Mouse (Mus musculus) c-Kit-positive CD71-positive TER-119-positive erythroid progenitor cells, embryonic 14.5 days (primary cell): ENCODE results near the gene Mrpl20.
A peak's percentile ranks its signal among the peaks of the same experiment; 100 is the strongest.

ENCODE experiments used
- DNase-seq: peaks from one replicate; pipeline ENCODE4 v3.0.0-alpha.2; 2013; ENCODE audit warnings: low spot score

The Mrpl20 gene

DNA sequence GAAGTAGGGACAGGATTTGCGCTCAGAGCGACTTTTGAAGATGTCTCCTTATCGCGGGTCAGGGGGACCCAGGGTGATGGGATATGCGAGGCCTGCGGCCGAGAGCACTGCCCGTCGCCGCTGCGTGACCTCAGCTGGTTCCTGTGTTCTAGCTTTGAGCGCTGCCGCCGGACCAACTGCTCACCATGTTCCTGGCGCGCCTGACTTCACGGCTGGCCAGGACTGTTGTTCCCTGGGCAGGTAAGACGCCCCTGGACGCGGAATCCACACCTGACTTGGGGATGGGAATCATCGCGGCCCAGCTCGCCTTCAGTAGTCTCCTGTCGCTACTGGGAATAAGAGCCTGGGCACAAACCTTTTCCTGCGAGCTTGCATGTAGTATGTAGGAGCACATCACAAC lies 29.2 kb downstream of the Mrpl20 start:
- no peak for DNase-seq

DNA sequence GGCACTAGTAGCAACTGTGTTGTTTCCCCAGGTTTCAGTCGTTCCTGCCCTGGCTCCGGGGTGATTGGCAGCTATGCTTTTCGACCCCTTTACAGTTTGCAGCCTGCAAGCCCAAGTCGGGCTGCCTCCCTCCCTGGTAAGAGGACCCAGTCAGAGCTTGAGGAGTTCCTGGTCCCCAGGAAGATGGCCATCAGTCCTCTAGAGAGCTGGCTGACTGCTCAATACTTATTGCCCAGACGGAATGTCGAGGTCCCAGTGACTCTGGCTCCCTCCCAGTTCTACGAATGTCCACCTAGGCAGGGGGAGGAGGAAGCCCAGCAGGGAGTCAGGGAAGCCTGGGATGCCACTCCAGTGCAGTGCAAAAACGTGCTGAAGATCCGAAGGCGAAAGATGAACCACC lies 29.6 kb downstream of the Mrpl20 start:
- DNase-seq, result no peak

DNA sequence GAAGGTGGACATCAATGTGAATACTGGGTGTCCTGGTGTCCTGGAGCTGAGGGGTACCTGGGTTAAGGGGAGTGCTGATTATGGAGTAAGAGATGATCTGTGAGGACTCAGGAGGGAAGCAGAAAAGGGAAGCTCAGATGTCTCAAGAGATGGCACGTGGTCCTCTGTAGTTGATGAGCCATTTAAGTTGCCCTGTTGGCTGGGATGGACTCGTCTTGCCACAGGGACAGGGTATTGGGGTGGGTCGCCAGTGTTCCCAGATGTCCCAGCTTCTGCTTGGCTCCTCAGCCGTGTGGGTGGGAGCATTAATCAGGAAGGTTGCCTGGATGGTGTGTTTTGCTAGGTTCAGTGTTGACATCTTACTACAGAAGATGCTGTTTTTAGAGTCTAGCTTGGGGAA lies 30.6 kb downstream of the Mrpl20 start:
- no peak for DNase-seq

DNA sequence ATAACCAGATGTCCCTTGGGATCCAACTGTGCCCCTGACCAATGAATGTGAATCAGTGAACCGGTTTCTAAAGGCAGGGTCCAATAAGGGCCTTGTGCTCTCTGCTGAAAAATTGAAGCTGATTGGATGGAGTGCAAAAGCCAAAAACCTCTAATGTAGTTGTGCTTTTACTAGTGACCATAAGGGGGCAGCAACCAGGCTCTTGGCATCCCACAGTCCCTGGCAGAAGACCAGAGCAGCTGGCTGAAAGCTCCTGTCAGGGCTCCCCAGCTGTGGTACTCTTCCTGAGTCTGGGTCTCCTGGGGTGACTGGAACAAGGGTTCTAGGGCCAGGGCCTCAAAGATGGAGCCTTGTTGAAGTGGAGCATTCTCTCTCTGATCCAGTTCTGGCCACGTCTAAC lies 31.2 kb downstream of the Mrpl20 start:
- DNase-seq, result peak; percentile 71

DNA sequence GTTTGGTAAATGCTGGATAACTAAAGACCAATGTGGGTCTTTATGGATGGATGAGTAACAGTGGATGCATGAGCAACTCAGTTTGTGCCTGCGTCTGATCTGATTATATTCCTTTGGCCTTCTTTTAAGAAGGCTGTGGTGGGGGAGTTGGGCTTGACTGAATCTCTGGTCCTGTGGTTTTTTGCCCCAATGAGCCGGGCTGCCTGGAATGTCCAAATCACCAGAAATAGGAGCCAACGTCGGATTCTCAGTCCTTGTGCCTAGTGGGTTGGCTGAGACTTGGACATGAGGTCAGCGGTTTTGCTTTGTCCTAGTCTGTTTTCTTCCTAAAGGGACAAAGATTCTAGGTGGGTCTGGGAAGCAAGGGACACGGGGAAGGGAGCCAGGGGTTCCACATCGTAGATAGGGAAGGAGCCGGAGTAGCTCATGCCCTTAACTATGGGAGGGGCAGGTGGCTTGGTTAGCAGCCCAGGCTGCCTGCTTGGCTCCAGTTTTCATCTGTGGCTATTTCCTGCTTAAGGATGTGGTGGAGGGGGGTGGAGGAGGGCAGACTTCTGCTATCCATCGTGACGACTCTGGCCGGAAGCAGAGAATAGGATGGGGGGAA lies 34.8 kb downstream of the Mrpl20 start:
- no peak for DNase-seq

DNA sequence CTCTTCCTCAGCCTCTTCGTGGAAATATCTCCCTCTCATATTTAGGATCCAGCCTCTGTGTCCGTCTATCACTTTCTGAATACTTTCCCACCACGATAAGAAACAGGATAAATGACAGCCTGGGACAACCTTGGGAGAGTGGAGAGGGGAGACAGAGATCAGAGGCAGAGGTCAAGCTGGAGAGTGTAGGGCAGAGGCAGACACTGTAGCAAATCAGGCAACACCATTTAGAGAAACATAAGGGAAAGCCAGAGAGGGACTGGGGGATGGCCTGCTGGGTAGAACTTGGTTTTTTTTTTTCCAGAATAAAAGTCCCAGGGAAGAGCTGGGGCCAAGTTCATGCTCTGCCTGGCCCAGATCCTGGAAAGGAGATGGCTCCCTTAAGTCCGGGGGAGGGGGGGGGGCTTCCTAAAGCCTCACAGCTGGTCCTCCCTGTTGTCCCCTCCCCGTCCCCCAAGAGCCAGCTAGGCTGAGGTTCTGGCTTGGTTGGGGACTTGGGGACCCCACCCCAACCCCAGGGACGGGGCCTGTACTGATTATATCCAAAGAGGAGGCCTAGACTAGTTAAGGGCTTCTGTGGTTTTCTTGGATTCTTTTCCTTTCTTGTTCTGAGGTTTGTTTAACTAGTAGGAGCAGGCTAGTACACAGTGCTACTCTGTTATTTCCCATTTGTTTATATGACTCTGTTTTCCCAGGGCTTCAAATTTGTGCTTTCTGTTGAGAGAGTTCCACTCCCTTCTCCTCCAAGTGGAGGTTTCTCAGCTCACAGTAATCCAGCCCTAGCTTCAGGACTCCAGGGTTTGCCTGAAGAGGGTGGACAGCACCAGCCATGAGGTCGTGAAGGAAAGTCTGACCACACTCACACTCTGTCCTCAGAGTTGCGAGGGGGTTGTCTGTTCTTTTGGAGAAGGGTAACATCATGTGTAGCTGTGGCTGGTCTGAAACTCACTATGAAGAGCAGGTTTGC lies 35.8 kb downstream of the Mrpl20 start:
- DNase-seq, result no peak

DNA sequence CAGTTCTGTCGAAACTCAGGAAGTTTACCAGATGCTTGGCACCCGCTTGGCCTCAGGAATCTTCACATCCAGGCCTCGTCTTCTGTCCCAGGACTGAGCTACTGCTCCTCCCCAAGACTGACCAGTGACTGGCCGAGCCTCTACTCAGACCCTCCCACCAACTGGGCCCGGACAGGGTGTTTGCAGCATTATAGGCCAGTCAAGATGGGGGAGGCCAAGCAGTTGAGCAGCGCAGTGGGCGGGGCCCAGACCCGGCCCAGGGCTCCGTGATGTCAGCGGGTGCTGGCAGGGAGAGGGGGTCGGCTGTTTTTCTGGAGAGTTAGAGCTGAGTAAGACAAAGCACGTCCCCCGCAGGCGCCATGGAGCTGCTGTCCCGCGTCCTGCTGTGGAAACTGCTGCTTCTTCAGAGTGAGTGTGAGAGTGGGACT lies 36.8 kb downstream of the Mrpl20 start, which contains the start of gene Mxra8:
TSS of gene Mxra8 (plus strand) at position 198 of the 428 bp plus-strand sequence.
- no peak for DNase-seq

DNA sequence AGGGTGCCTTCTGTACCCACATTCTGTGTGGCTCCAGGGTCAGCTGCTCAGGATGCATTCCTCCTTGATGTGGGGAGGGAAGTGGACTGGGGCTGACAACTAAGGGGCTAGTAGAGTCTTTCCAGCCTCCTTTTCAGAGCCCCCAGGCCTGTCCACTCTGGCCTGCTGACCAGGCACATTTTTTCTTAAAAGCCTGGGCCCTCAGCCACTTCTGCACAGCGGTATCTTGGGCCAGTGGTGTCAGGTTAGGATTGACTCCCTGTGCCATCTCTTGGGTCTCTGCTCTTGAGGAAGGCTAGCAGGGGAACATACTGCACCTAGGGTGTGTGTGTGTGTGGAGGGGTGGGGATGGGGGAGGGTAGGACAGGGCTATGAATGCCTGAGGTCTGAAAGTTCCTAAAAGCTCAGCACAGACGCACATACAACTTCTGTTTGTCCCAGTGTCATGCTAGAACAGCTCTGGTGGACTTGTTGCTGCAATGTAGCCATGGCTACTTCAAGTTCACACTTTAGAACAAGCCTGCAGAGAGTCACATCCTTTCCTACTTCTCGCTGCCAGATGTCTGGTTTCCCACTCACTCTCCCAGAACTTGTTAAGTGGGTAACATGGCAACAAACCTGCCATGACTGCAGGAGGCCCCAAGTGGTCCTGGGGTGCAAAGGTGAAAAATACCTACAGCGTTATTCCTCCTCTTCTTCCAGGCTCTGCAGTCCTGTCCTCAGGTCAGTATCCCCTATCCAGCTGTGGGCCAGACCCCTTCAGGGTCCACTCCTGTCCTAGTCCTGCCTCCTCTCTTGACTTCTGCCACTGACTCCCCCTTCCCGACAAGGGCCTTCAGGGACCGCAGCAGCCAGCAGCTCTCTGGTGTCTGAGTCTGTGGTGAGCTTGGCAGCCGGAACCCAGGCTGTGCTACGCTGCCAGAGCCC lies 37.7 kb downstream of the Mrpl20 start:
- no peak for DNase-seq

DNA sequence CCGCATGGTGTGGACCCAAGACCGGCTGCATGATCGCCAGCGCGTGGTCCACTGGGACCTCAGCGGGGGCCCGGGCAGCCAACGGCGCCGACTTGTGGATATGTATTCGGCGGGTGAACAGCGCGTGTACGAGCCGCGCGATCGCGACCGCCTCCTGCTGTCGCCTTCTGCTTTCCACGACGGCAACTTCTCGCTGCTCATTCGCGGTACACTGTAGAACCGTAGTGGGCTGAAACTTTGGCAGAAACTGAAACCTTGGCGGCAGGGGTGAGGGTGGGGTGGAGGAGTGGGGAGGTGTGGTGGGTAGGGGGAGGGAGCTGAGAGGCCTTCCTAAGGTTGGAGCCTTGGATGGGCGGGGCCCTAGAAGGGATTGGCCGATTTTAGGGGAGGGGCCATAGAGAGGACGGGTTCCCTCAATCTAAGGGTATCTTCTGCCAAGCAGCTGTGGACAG lies 38.4 kb downstream of the Mrpl20 start:
- DNase-seq, result peak; percentile 52

DNA sequence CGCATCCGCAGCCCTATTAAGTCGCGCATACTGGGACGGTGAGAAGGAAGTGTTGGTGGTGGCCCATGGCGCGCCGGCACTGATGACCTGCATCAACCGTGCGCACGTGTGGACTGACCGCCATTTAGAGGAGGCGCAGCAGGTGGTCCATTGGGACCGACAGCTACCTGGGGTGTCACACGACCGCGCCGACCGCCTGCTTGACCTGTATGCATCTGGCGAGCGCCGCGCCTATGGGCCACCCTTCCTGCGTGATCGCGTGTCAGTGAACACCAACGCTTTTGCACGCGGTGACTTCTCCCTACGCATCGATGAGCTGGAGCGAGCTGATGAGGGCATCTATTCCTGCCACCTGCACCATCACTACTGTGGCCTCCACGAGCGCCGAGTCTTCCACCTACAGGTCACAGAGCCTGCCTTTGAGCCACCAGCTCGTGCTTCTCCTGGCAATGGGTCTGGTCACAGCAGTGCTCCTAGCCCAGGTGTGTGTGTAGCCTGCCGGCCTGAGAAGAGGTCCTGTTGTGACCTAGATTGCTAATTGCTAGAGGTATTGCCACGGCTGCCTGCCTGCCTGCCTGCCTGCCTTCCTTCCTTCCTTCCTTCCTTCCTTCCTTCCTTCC lies 39.1 kb downstream of the Mrpl20 start:
- no peak for DNase-seq

DNA sequence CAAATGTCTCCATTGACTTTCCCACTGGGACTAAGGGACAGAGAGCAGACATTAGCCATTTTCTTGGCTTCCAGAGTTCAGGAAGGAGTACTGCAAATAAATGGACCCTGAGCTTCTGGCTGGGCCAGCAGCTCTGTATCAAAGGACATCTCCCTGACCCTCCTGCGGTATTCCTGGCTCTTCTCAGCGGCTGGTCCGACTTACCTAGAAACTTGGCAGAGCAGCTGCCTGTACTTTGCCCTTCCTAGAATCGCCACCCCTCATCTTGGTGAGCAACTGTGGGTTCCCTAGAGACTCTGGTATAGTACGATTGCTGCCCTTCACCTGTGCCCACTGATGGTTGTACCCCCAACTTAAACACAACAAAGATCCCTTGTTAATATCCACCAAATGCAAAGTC lies 40.6 kb downstream of the Mrpl20 start:
- no peak for DNase-seq

DNA sequence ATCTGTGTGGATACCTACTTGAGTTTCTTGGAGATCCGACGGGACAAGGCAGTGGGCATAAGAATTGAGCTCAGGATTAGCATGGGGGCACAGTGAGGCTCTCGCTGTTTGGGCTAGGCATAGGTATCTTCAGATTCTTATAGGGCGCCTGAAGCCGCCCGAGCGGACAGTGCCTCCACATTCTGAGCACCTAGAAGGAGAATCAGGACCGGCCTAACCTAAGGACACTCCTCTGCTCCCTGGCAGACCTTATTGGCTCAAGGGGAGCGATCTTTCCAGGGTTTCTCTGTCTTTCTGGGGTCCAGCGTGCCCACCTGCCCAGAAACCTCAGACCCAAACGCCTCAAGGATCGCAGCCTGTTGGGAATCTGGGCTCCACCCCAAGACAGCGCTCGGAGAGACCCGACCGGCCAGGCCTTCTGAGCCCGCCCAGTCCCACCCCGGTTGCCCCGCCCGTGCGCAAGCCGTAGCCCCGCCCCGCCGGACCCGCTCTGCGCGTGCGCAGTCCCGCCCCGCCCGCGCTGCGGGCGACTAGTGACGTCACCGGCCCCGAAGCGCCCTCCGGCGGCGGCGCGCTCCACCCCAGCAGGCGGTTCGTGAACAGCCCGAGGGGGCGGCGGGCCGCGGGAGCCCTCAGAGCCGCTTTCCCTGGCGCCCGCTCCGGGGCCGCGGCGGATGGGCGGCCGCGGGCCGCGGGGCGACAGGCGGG lies 44.3 kb downstream of the Mrpl20 start, which contains the start of gene Dvl1:
TSS of gene Dvl1 (plus strand) at position 532 of the 708 bp plus-strand sequence.
- peak; percentile 81 for DNase-seq

DNA sequence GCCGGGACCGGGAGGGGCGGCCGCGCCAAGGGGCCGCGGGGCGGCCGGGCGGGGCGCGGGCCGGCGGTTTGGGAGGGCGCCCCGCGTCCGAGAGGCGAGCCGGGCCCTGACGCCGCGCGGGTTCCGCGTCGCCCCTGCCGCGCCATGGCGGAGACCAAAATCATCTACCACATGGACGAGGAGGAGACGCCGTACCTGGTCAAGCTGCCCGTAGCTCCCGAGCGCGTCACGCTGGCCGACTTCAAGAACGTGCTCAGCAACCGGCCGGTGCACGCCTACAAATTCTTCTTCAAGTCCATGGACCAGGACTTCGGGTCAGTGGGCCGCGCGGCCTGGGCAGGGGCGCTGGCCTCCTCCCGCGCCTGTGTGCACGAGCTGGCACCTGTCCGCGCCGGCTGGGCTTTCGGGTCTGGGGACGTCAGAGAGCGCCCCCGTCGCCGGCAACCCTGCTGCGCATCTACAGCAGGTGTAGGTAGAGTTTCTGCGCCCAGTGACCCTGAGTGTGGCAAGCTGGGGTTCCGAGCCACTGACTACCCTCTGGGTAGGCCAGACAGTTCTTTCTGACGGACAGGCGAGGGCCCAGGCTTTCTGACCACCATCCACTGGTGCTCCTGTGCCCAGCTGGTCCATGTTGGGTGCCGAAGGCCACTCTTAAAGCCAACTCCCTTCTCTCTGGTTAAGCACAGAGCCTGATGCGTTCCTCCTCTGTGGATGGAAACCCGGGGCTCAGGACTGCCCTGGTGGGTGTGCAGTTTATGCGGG lies 45.1 kb downstream of the Mrpl20 start:
- DNase-seq, result no peak

DNA sequence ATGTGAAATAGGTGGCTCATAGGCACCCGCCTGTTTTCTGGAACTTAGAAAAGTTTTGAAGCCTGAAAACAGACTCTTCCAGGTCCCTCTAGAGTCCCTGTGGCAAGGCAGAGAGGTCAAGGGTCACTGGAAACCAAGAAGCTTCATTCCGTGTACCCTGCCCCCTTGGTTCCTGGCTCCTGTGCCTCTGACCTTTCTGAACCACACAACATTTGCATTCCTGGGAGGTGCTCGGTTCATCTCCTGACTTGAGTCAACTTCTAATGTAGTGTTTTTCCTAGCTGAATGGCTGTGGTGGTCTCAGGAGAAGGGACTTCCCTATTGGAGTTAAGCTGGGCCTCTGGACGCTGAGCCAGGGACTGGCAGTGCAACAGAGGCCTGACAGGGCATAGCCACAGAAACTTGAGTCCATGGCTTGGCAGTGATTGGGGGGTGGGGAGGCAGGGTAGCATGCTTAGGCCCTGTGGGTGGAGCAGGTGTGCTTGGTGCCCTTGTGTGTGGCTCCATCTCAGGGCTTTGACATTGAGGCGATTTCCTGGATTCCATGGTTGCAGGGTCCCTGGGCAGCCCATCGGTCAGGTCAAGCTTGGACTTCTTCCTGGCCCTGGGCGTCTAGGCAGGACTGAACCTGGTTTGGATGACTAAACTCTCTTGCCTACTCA lies 45.9 kb downstream of the Mrpl20 start:
- DNase-seq, result no peak

DNA sequence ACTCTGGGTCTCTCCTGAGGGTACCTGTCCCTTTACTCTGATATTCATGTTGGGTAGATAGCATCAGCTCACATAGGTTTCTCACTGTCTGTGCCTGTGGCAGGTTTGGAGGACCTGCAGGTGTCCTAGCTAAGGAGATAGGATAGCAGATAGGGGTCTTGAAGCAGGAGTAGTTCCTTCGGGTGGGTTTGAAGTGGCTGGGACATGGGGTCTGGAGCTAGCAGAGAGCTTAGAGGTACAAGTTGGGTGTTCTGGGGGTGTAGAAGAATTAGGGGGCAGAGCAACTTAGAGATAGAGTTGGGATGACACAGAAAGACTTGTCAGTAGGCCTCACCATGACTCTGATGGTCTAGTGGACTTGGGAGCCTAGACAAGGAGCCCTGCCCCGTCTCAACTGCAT lies 46.7 kb downstream of the Mrpl20 start:
- DNase-seq, result no peak

DNA sequence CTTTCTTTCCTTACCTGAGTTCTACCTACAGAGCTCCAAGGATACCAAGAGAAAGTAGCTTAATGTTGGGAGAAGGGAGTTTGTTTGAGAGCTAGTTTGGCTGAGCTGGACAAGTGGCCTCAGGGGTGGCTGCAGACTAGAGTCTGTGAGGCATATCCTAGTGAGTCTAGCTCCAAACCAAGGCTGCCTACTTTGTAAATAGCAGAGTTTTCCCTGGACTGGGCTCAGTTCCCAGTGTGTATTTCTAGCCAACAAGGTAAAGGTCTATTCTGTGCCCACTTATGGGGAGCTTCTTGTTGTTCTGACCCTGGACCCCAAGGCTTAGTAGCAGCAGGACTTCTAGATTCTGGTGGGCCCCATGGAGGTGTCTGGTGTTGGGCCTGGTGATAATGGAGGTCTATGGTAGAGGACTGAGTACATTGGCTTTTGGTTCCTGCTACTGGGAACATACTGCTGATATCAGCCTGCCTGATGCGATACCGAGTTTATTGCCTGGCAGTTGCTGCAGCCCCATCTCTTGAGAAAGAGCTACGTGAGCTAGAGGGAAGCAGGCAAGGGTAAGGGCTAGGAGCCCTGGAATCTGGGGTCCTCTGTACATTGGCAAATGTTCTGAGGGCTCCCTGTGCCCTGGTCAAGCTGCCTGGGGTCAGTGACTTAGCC lies 47.2 kb downstream of the Mrpl20 start:
- no peak for DNase-seq

DNA sequence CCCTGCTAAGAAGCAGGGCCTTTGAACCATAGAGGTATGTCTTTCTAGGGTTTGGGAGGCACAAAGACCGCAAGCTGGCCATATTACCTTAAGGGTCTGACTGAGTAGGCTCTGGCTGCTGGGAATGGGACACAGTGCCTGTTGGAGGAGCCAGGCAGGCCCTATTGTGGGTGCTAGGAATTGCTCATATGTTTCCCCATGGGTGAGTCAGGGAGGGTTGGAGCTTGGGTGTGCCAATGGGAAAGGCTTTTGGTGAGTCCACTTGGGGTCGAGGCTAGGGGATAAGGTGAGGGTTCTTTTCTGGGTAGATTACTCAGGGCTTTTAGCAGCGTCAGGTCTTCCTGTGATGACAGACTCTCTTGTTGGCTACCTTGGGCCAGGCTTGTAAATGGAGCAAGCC lies 48.7 kb downstream of the Mrpl20 start:
- no peak for DNase-seq

DNA sequence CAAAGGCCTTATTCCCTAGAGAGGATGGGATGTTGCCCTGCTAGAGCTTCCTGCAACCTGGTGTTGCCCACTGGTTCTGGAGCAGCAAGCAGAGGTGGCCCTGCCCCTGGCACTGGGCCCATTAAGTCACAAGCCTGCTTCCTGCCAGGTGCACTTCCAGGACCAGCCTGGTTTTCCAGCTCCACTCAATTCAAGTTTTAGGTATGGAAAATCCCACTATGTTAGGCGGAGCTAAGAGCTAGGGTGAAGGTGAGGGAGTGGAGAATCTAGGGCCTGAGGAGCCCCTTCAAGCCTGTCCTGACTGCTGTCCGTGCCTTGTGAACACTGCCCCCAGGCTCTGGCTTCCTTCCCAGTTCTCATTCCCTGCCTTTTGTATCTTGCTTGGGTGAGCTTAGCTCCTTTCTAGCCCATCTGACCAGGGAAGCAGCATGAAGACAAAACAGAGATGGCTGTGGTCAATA lies 49.3 kb downstream of the Mrpl20 start:
- no peak for DNase-seq

DNA sequence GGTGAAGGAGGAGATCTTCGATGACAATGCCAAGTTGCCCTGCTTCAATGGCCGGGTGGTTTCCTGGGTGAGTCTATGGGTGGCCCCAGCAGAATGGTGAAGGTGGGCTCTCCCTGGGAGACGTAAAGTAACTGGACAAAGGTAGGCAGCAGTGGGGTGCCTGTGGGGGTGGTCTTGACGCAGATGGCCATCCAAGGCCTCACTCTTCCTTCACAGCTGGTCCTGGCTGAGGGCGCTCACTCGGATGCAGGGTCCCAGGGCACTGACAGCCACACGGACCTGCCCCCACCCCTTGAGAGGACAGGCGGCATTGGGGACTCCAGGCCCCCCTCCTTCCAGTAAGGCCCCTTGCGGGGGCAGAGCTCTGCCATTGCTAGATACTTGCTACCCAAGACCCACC lies 50.7 kb downstream of the Mrpl20 start:
- DNase-seq, result no peak
